Mouse (Mus musculus) heart, embryonic 14.5 days (tissue): ENCODE results near the gene Pcnx. TPM values are rescaled to one million over a fixed set of nuclear protein-coding genes. Genes with fewer than 3 reads are reported as not detected.

ENCODE experiments used
- ATAC-seq: fragments of 200-750 bp; cut with Nextera tagmentation; 2 replicates; pipeline ENCODE4 v1.8.0; 2017; ENCODE audit warnings: low read depth, moderate TSS enrichment; ENCODE audit not compliant: insufficient number of reproducible peaks, insufficient read depth, low FRiP score
- H3K27ac ChIP-seq, 2 experiments: fragments of 200-500 bp in 1 of 2; fragments of 300-500 bp in 1 of 2; sonication (generic) in 1 of 2; replicated peaks in 1 of 2; 2 replicates each; pipeline ENCODE4 v1.5.1; 2012 to 2014; ENCODE audit warnings: low read depth in 2 of 2, low read length in 2 of 2, control low read depth in 1 of 2, mild to moderate bottlenecking in 1 of 2, mixed read lengths in 1 of 2; ENCODE audit not compliant: control insufficient read depth in 1 of 2, insufficient read depth in 1 of 2
- H3K27me3 ChIP-seq: fragments of 300-500 bp; sonication (generic); 2 replicates; pipeline ENCODE4 v1.6.1; 2014; ENCODE audit warnings: mild to moderate bottlenecking, low read length, control low read depth; ENCODE audit not compliant: control insufficient read depth, insufficient read depth
- H3K36me3 ChIP-seq: fragments of 300-500 bp; sonication (generic); 2 replicates; pipeline ENCODE4 v1.6.1; 2014; ENCODE audit warnings: mild to moderate bottlenecking, control low read depth, low read length, mixed read lengths; ENCODE audit not compliant: control insufficient read depth, insufficient read depth
- H3K4me1 ChIP-seq, 2 experiments: fragments of 200-500 bp in 1 of 2; fragments of 300-500 bp in 1 of 2; sonication (generic) in 1 of 2; 2 replicates each; pipeline ENCODE4 v1.6.1; 2012 to 2014; ENCODE audit warnings: low read length in 2 of 2, control low read depth in 1 of 2, mixed read lengths in 1 of 2; ENCODE audit not compliant: control insufficient read depth in 2 of 2, insufficient read depth in 2 of 2
- H3K4me2 ChIP-seq: fragments of 300-500 bp; sonication (generic); 2 replicates; pipeline ENCODE4 v1.6.1; 2014; ENCODE audit warnings: mild to moderate bottlenecking, low read length
- H3K4me3 ChIP-seq, 2 experiments: fragments of 200-500 bp in 1 of 2; fragments of 300-500 bp in 1 of 2; sonication (generic) in 1 of 2; 2 replicates each; pipeline ENCODE4 v1.5.1; 2012 to 2014; ENCODE audit warnings: low read length in 2 of 2, mild to moderate bottlenecking in 2 of 2, control low read depth in 1 of 2, low read depth in 1 of 2, moderate library complexity in 1 of 2; ENCODE audit not compliant: control insufficient read depth in 1 of 2, insufficient read depth in 1 of 2
- H3K9ac ChIP-seq: fragments of 300-500 bp; sonication (generic); 2 replicates; pipeline ENCODE4 v1.6.1; 2014; ENCODE audit warnings: mild to moderate bottlenecking, low read length
- H3K9me3 ChIP-seq: fragments of 300-500 bp; sonication (generic); 2 replicates; pipeline ENCODE4 v1.6.1; 2016; ENCODE audit warnings: low read length, control low read depth; ENCODE audit not compliant: control insufficient read depth
- WGBS: fragments of 180-500 bp; shearing (Covaris S2); extraction: QIAGEN DNeasy Blood & Tissue Kit; methylation state at CpG from one replicate; pipeline ENCODE4 v1.1.7; 2014; 5-methylcytosine and 5-hydroxymethylcytosine counted together
- polyA plus RNA-seq: library from polyadenylated mRNA; unstranded; fragments of >200 nt; fragmentation: Nextera tagmentation; extraction: Ambion mirVana; gene quantifications from 2 replicates; pipeline ENCODE4 v1.2.1, GENCODE M21; 2014

Pcnx gene
- polyA plus RNA-seq, 1 experiment from 2014 or later = 15.4 TPM

GRCm38 (mm10) chr12:81855031-81855430 is 4.8 kb upstream of the Pcnx start:
- H3K9me3 ChIP-seq = no peaks in the 10 kb centered on the region
- H3K4me2 ChIP-seq = no peak overlapping the region
- H3K27me3 ChIP-seq = no peaks in the 10 kb centered on the region
- H3K9ac ChIP-seq = no peak overlapping the region
- WGBS = 69% methylated on average over 8 of the region's 8 CpGs
- H3K4me3 ChIP-seq = no peak overlapping the region
- H3K27ac ChIP-seq = no peak overlapping the region
- no peak for ATAC-seq
- no peaks in the 10 kb centered on the region for H3K36me3 ChIP-seq
- H3K4me1 ChIP-seq = peaks cover 9 to 27% of the 10 kb centered on the region in 2 experiments

- H3K4me1 ChIP-seq = peaks cover 10 to 28% of the 10 kb centered on the region in 2 experiments
Measured at GRCm38 (mm10) chr12:81856696-81857095, 3.1 kb upstream of the Pcnx start.

GRCm38 (mm10) chr12:81857251-81857650 is 2.6 kb upstream of the Pcnx start:
- H3K27ac ChIP-seq = no peak overlapping the region
- H3K4me3 ChIP-seq = no peak overlapping the region
- H3K27me3 ChIP-seq = no peaks in the 10 kb centered on the region
- no peak for ATAC-seq
- no peak overlapping the region for H3K9ac ChIP-seq
- 70% methylated on average over 4 of the region's 4 CpGs for WGBS
- no peak overlapping the region for H3K4me2 ChIP-seq
- no peaks in the 10 kb centered on the region for H3K9me3 ChIP-seq
- peaks cover 15 to 33% of the 10 kb centered on the region in 2 experiments for H3K4me1 ChIP-seq
- no peaks in the 10 kb centered on the region for H3K36me3 ChIP-seq

More at GRCm38 (mm10) chr12:81856696-81857095, 3.1 kb upstream of the Pcnx start:
- H3K4me3 ChIP-seq = no peak overlapping the region
- no peaks in the 10 kb centered on the region for H3K36me3 ChIP-seq
- no peaks in the 10 kb centered on the region for H3K27me3 ChIP-seq
- no peaks in the 10 kb centered on the region for H3K9me3 ChIP-seq
- no peak for ATAC-seq
- no peak overlapping the region for H3K27ac ChIP-seq
- no peak overlapping the region for H3K9ac ChIP-seq
- WGBS = 27% methylated on average over 4 of the region's 4 CpGs
- H3K4me2 ChIP-seq = no peak overlapping the region

- WGBS = 77% methylated on average over 8 of the region's 8 CpGs
- Histone ChIP-seq H3K4me2 (no peak overlapping the region), H3K4me1 (peaks cover 12 to 31% of the 10 kb centered on the region in 2 experiments)
Measured at GRCm38 (mm10) chr12:81857978-81858569, 1.7 kb upstream of the Pcnx start.

GRCm38 (mm10) chr12:81860308-81861181 is 722 bp downstream of the Pcnx start:
- ATAC-seq = peak; percentile 46
- Histone ChIP-seq H3K4me1 (peaks cover 17 to 54% of the 10 kb centered on the region in 2 experiments), H3K27me3 (no peaks in the 10 kb centered on the region), H3K9ac (peak overlapping the region; percentile 98), H3K4me2 (peak overlapping the region; percentile 82), H3K27ac (peak overlapping the region; percentile 56 to 92), H3K4me3 (peak overlapping the region; percentile 60 to 86), H3K9me3 (no peaks in the 10 kb centered on the region), H3K36me3 (no peaks in the 10 kb centered on the region)
- under 1% methylated on average over 96 of the region's 107 CpGs for WGBS

More at GRCm38 (mm10) chr12:81857978-81858569, 1.7 kb upstream of the Pcnx start:
- no peaks in the 10 kb centered on the region for H3K27me3 ChIP-seq
- H3K9me3 ChIP-seq = no peaks in the 10 kb centered on the region
- H3K27ac ChIP-seq = no peak overlapping the region
- H3K36me3 ChIP-seq = no peaks in the 10 kb centered on the region
- no peak overlapping the region for H3K4me3 ChIP-seq
- no peak for ATAC-seq
- no peak overlapping the region for H3K9ac ChIP-seq

- Histone ChIP-seq H3K4me2 (peak overlapping the region; percentile 82), H3K36me3 (no peaks in the 10 kb centered on the region), H3K4me3 (peak overlapping the region; percentile 60 to 86), H3K27me3 (no peaks in the 10 kb centered on the region), H3K9ac (peak overlapping the region; percentile 98), H3K27ac (peak overlapping the region; percentile 90 to 92), H3K4me1 (peaks cover 17 to 55% of the 10 kb centered on the region in 2 experiments), H3K9me3 (no peaks in the 10 kb centered on the region)
- 17% methylated on average over 18 of the region's 18 CpGs for WGBS
- ATAC-seq = no peak
Measured at GRCm38 (mm10) chr12:81861199-81862085, 1.6 kb downstream of the Pcnx start.

GRCm38 (mm10) chr12:81862351-81862802 is 2.6 kb downstream of the Pcnx start:
- 2% methylated on average over 8 of the region's 8 CpGs for WGBS

More at GRCm38 (mm10) chr12:81862351-81862802, 2.6 kb downstream of the Pcnx start:
- peak overlapping the region; percentile 90 to 92 for H3K27ac ChIP-seq
- H3K4me2 ChIP-seq = peak overlapping the region; percentile 82
- H3K9ac ChIP-seq = peak overlapping the region; percentile 98
- no peaks in the 10 kb centered on the region for H3K27me3 ChIP-seq
- peak overlapping the region; percentile 47 to 86 for H3K4me3 ChIP-seq
- no peaks in the 10 kb centered on the region for H3K36me3 ChIP-seq
- ATAC-seq = peak; percentile 70
- peaks cover 13 to 52% of the 10 kb centered on the region in 2 experiments for H3K4me1 ChIP-seq
- H3K9me3 ChIP-seq = no peaks in the 10 kb centered on the region
